ENCODE assay signal across 12 mouse cellular contexts in the genomic region with DNA sequence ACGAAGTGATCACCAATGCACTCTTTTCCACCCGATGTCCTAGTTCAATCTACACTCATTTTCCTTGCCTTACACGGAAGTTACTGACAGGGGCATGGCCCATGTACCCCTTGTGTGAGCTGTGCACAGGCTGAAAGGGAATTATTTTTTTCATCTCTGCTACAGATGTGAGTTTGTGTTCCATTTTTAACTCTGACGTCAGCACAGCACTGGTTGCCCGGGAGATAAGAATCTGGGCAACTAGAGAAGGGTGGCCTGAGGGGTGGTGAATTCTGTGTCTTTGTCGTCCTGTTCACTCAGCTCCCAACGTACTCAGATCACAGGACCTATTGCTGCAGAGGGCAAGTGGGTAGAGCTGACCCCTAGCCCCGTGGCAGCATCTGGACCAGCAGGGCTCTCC. TPM values are rescaled to one million over a fixed set of nuclear protein-coding genes. Genes with fewer than 3 reads are reported as not detected.
DNase-seq lines count a peak whose midpoint lies in the region; ATAC-seq and TF ChIP-seq lines count a peak whose summit lies in the region.
"Had no signal": no experiment of that assay in that cellular context is flagged by ENCODE, and none has a peak within 500 bp of the region (broad histone marks: within the 10 kb centered on the region; RNA-seq: fewer than 3 reads in every experiment).

No protein-coding gene starts in this region.

- 55% methylated on average over 8 of the region's 8 CpGs for WGBS in heart, embryonic 12.5 days
- WGBS in olfactory bulb, adult 2 months: 34% methylated on average over 8 of the region's 8 CpGs

- H3K9ac ChIP-seq in heart, embryonic 12.5 days: no peak overlapping the region
- H3K9ac ChIP-seq: stomach, embryonic 15.5 days had no signal

- H3K27ac ChIP-seq in heart, embryonic 12.5 days (ENCODE audit: poor library complexity, severe bottlenecking): no peak overlapping the region
- H3K27ac ChIP-seq in olfactory bulb, adult 2 months (ENCODE audit: insufficient read depth, low read depth, low read length): peak overlapping the region; percentile 86
- H3K27ac ChIP-seq: stomach, embryonic 15.5 days had no signal

- no peaks in the 10 kb centered on the region for H3K27me3 ChIP-seq in heart, embryonic 12.5 days (replicated peaks)
- H3K27me3 ChIP-seq: stomach, embryonic 15.5 days had no signal

- no peak for DNase-seq in heart, postnatal 4 days
- DNase-seq in right cerebral cortex, adult 18-20 months: peak; percentile 23
- no peak for DNase-seq in right cerebral cortex, postnatal 36 days (ENCODE audit: low spot score in 2 of 2)
- peak; percentile 15 for DNase-seq in T-cell, adult 2 months (ENCODE audit: low spot score)
- no peak for DNase-seq in ovary, postnatal 14 days (ENCODE audit: low spot score)
- DNase-seq: embryo, embryonic 11 days; kidney, adult 11 months had no signal

- H3K36me3 ChIP-seq in heart, embryonic 12.5 days: no peaks in the 10 kb centered on the region
- H3K36me3 ChIP-seq: stomach, embryonic 15.5 days had no signal

- no peaks in the 10 kb centered on the region for H3K9me3 ChIP-seq in heart, embryonic 12.5 days (replicated peaks)
- H3K9me3 ChIP-seq: stomach, embryonic 15.5 days had no signal

- peaks cover 16% of the 10 kb centered on the region for H3K4me1 ChIP-seq in heart, embryonic 12.5 days (replicated peaks)
- peaks cover 11% of the 10 kb centered on the region for H3K4me1 ChIP-seq in olfactory bulb, adult 2 months (ENCODE audit: control insufficient read depth, insufficient read depth, low read length)
- H3K4me1 ChIP-seq: stomach, embryonic 15.5 days had no signal

- TF ChIP-seq POLR2A in olfactory bulb, adult 2 months (IDR thresholded peaks at IDR 0.05; ENCODE audit: insufficient read depth, low read depth, low read length): no peak

- peak; percentile 43; the same call in 1 of the 2 replicates for ATAC-seq in heart, embryonic 12.5 days (ENCODE audit: insufficient number of reproducible peaks, low FRiP score)
- no peak for ATAC-seq in erythroid progenitor cell, adult 5-6 weeks (replicated peaks; ENCODE audit: low FRiP score, poor library complexity, severe bottlenecking)

- H3K4me3 ChIP-seq in heart, embryonic 12.5 days: no peak overlapping the region
- no peak overlapping the region for H3K4me3 ChIP-seq in olfactory bulb, adult 2 months (ENCODE audit: insufficient read depth, low read depth, low read length)
- H3K4me3 ChIP-seq: stomach, embryonic 15.5 days had no signal

- H3K4me2 ChIP-seq in heart, embryonic 12.5 days: no peak overlapping the region
- H3K4me2 ChIP-seq: liver, embryonic 11.5 days; stomach, embryonic 15.5 days had no signal

- TF ChIP-seq CTCF in olfactory bulb, adult 2 months (IDR thresholded peaks at IDR 0.05; ENCODE audit: insufficient read depth, low read depth, low read length): no peak

RNA-seq across cellular contexts. Expression of a gene that starts 43.9 kb away (rescaled TPM):
- 50.5 and 50.7 TPM in 2 replicates for polyA plus RNA-seq in heart, embryonic 12.5 days (2016; fragmentation: Nextera tagmentation; extraction: Ambion mirVana)
- 10 to 100 TPM; 34.7 to 37.2 TPM for total RNA-seq in heart, postnatal 4 days (2021)
- not detected in 2 replicates for polyA plus RNA-seq in olfactory bulb, adult 2 months (2012; ENCODE audit: insufficient read depth, insufficient read length, low replicate concordance, missing spikeins)
- total RNA-seq in erythroid progenitor cell, adult 5-6 weeks (2015; ENCODE audit: low replicate concordance): 0.36 and 2.1 TPM in 2 replicates
- total RNA-seq in erythroid progenitor cell, adult 5-6 weeks (2017; ENCODE audit: low replicate concordance): 4.9 TPM in 1 of 2 replicates, not detected in the other

RNA-seq across cellular contexts. Expression of a gene that starts 45.8 kb away (rescaled TPM):
- 105 and 108 TPM in 2 replicates for polyA plus RNA-seq in heart, embryonic 12.5 days (2016; fragmentation: Nextera tagmentation; extraction: Ambion mirVana)
- 10 to 100 TPM; 46.6 to 54.2 TPM for total RNA-seq in heart, postnatal 4 days (2021)
- not detected in 2 replicates for polyA plus RNA-seq in olfactory bulb, adult 2 months (2012; ENCODE audit: insufficient read depth, insufficient read length, low replicate concordance, missing spikeins)
- total RNA-seq in erythroid progenitor cell, adult 5-6 weeks (2015; ENCODE audit: low replicate concordance): 60.9 and 108 TPM in 2 replicates
- 70.5 and 72.5 TPM in 2 replicates for total RNA-seq in erythroid progenitor cell, adult 5-6 weeks (2017; ENCODE audit: low replicate concordance)

Comparison
In these comparisons a context has a peak if more than half of its experiments do, and no peak if none do; other contexts are left out.
1. DNase-seq: peak in right cerebral cortex, adult 18-20 months (single experiment) and T-cell, adult 2 months (single experiment); none in heart, postnatal 4 days (single experiment), right cerebral cortex, postnatal 36 days (0 of 2) and ovary, postnatal 14 days (single experiment).
2. RNA of a gene that starts 43.9 kb away (total RNA-seq): 34.7 to 37.2 TPM in heart, postnatal 4 days; 0.36 to 4.9 TPM in erythroid progenitor cell, adult 5-6 weeks; every median in the first group is over 4 times any median in the second.